Mouse (Mus musculus): ENCODE results near the gene Hist1h3e.

DNA sequence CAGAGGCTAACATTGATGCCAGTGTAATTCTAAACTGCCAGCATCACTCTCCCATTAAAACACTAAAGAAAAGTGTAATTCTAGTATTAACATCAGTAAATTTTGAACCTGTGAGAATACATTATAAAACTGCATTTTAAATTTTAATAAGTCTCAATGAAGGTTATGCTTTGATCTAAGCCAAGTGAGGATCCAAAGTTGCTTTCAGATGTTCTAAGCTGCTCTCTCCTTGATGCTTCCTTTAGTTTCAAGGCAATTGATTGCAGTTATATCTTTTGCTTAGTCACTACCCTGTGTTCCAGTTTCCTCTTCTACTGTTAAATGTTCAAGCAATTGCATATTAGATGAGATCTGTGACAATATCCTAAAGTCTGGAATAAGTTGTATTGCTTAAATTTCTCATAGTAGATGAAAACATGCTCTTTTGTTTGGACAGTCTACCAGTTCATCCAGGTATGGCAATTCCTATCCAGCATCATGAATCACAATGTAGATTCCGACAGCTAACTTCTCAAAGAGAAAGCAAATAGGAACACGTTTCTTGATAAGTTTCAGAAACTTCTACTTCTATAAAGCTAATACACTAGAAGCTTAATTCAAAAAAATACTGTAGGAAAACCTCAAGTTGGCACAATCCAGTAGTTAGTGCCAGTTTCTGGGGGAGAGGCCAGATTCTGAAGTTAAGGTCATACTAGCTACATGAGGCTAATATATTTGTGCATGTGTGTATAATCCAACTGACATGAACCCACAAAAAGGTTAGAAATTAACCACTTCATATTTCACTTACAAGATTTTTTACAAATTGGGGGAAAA is 10.3 kb upstream of the Hist1h3e start:
- TF ChIP-seq CTCF (IDR thresholded peaks at IDR 0.05) (no peak), EP300 (IDR thresholded peaks at IDR 0.05) (no peak)

Measured in lung, postnatal 0 days (tissue).